Comparison of ENCODE assay signal across 10 mouse cellular contexts in genomic region chr5:66319827-66320404, GRCm38 (mm10).
A peak's percentile ranks its signal among the peaks of the same experiment; 100 is the strongest.
DNase-seq lines count a peak whose midpoint lies in the region; ATAC-seq and TF ChIP-seq lines count a peak whose summit lies in the region.
"Had no signal": no experiment of that assay in that cellular context is flagged by ENCODE, and none has a peak within 500 bp of the region (broad histone marks: within the 10 kb centered on the region; RNA-seq: fewer than 3 reads in every experiment).

No protein-coding gene starts in this region.

- H3K27ac ChIP-seq in embryonic facial prominence, embryonic 12.5 days: 0 out of 2 replicates have a peak overlapping the region, but pooled peaks have one; percentile 36
- no peak overlapping the region for H3K27ac ChIP-seq in embryonic facial prominence, embryonic 10.5 days (replicated peaks)
- H3K27ac ChIP-seq in kidney, postnatal 0 days: no peak overlapping the region
- H3K27ac ChIP-seq in kidney, embryonic 14.5 days (ENCODE audit: low read depth, low read length): no peak overlapping the region
- peak overlapping the region; percentile 24; the same call in 1 of the 2 replicates for H3K27ac ChIP-seq in forebrain, postnatal 0 days (ENCODE audit: low read depth, low read length)
- peak overlapping the region; percentile 79 for H3K27ac ChIP-seq in midbrain, embryonic 14.5 days (replicated peaks; ENCODE audit: low read depth, low read length)
- H3K27ac ChIP-seq: liver, embryonic 13.5 days; macrophage had no signal

- TF ChIP-seq CTCF in kidney, postnatal 0 days (IDR thresholded peaks at IDR 0.05; ENCODE audit: low read depth): no peak
- TF ChIP-seq CTCF in forebrain, postnatal 0 days (IDR thresholded peaks at IDR 0.05; ENCODE audit: low read depth): no peak

- H3K9me3 ChIP-seq in embryonic facial prominence, embryonic 12.5 days: no peaks in the 10 kb centered on the region
- no peaks in the 10 kb centered on the region for H3K9me3 ChIP-seq in embryonic facial prominence, embryonic 10.5 days
- H3K9me3 ChIP-seq in kidney, postnatal 0 days (replicated peaks; ENCODE audit: low read length): no peaks in the 10 kb centered on the region
- no peaks in the 10 kb centered on the region for H3K9me3 ChIP-seq in kidney, embryonic 14.5 days (ENCODE audit: control insufficient read depth, low read length)
- H3K9me3 ChIP-seq in forebrain, postnatal 0 days (ENCODE audit: low read length): no peaks in the 10 kb centered on the region
- no peaks in the 10 kb centered on the region for H3K9me3 ChIP-seq in midbrain, embryonic 14.5 days (ENCODE audit: control insufficient read depth, low read length)
- H3K9me3 ChIP-seq: liver, embryonic 13.5 days had no signal

- no peak overlapping the region for H3K4me3 ChIP-seq in embryonic facial prominence, embryonic 12.5 days
- H3K4me3 ChIP-seq in embryonic facial prominence, embryonic 10.5 days: no peak overlapping the region
- H3K4me3 ChIP-seq in kidney, postnatal 0 days (replicated peaks; ENCODE audit: low read depth, low read length): no peak overlapping the region
- no peak overlapping the region for H3K4me3 ChIP-seq in kidney, embryonic 14.5 days (ENCODE audit: low read length)
- H3K4me3 ChIP-seq in forebrain, postnatal 0 days (ENCODE audit: low read depth, low read length): no peak overlapping the region
- no peak overlapping the region for H3K4me3 ChIP-seq in midbrain, embryonic 14.5 days (replicated peaks; ENCODE audit: low read depth, low read length)
- H3K4me3 ChIP-seq: liver, embryonic 13.5 days had no signal

- H3K9ac ChIP-seq in embryonic facial prominence, embryonic 12.5 days: no peak overlapping the region
- no peak overlapping the region for H3K9ac ChIP-seq in kidney, postnatal 0 days (ENCODE audit: low read depth, low read length)
- no peak overlapping the region for H3K9ac ChIP-seq in kidney, embryonic 14.5 days (ENCODE audit: low read depth, low read length)
- no peak overlapping the region for H3K9ac ChIP-seq in forebrain, postnatal 0 days
- no peak overlapping the region for H3K9ac ChIP-seq in midbrain, embryonic 14.5 days (replicated peaks; ENCODE audit: low read length)
- H3K9ac ChIP-seq: liver, embryonic 13.5 days had no signal

- 36% methylated on average over 14 of the region's 14 CpGs for WGBS in embryonic facial prominence, embryonic 12.5 days
- 52% methylated on average over 14 of the region's 14 CpGs for whole genome bisulfite sequencing in embryonic facial prominence, embryonic 10.5 days
- 30% methylated on average over 14 of the region's 14 CpGs for WGBS in kidney, postnatal 0 days
- WGBS in kidney, embryonic 14.5 days: 38% methylated on average over 14 of the region's 14 CpGs
- 24% methylated on average over 14 of the region's 14 CpGs for WGBS in forebrain, postnatal 0 days
- 8% methylated on average over 14 of the region's 14 CpGs for WGBS in midbrain, embryonic 14.5 days

- H3K4me2 ChIP-seq in embryonic facial prominence, embryonic 12.5 days (replicated peaks): 0 out of 2 replicates have a peak overlapping the region, but pooled peaks have one; percentile 15
- H3K4me2 ChIP-seq in kidney, postnatal 0 days (ENCODE audit: low read length): 0 out of 2 replicates have a peak overlapping the region, but pooled peaks have one; percentile 4
- H3K4me2 ChIP-seq in kidney, embryonic 14.5 days (replicated peaks; ENCODE audit: low read depth, low read length): no peak overlapping the region
- H3K4me2 ChIP-seq in forebrain, postnatal 0 days (ENCODE audit: low read depth): 0 out of 2 replicates have a peak overlapping the region, but pooled peaks have one; percentile 13
- H3K4me2 ChIP-seq in midbrain, embryonic 14.5 days (ENCODE audit: low read length): peak overlapping the region; percentile 14; the same call in 1 of the 2 replicates
- H3K4me2 ChIP-seq: liver, embryonic 13.5 days had no signal

- no peaks in the 10 kb centered on the region for H3K36me3 ChIP-seq in embryonic facial prominence, embryonic 12.5 days
- H3K36me3 ChIP-seq in embryonic facial prominence, embryonic 10.5 days (replicated peaks): no peaks in the 10 kb centered on the region
- no peaks in the 10 kb centered on the region for H3K36me3 ChIP-seq in kidney, postnatal 0 days (ENCODE audit: insufficient read depth, low read length)
- H3K36me3 ChIP-seq in kidney, embryonic 14.5 days (ENCODE audit: control insufficient read depth, insufficient read depth, low read length): no peaks in the 10 kb centered on the region
- no peaks in the 10 kb centered on the region for H3K36me3 ChIP-seq in forebrain, postnatal 0 days (ENCODE audit: insufficient read depth)
- H3K36me3 ChIP-seq in midbrain, embryonic 14.5 days (ENCODE audit: control insufficient read depth, insufficient read depth, low read length): no peaks in the 10 kb centered on the region
- H3K36me3 ChIP-seq: liver, embryonic 13.5 days had no signal

- H3K27me3 ChIP-seq in embryonic facial prominence, embryonic 12.5 days: no peaks in the 10 kb centered on the region
- no peaks in the 10 kb centered on the region for H3K27me3 ChIP-seq in embryonic facial prominence, embryonic 10.5 days (replicated peaks; ENCODE audit: low read depth, poor library complexity, severe bottlenecking)
- no peaks in the 10 kb centered on the region for H3K27me3 ChIP-seq in kidney, postnatal 0 days (ENCODE audit: insufficient read depth, low read length)
- H3K27me3 ChIP-seq in kidney, embryonic 14.5 days (ENCODE audit: control insufficient read depth, insufficient read depth, low read length): no peaks in the 10 kb centered on the region
- no peaks in the 10 kb centered on the region for H3K27me3 ChIP-seq in forebrain, postnatal 0 days (ENCODE audit: insufficient read depth, low read length)
- no peaks in the 10 kb centered on the region for H3K27me3 ChIP-seq in midbrain, embryonic 14.5 days (ENCODE audit: control insufficient read depth, insufficient read depth, low read length)
- H3K27me3 ChIP-seq: liver, embryonic 13.5 days had no signal

- ATAC-seq in embryonic facial prominence, embryonic 12.5 days (ENCODE audit: insufficient number of reproducible peaks, insufficient read depth, low FRiP score, low TSS enrichment): no peak
- ATAC-seq in kidney, postnatal 0 days (replicated peaks; ENCODE audit: low FRiP score, low read depth): no peak
- ATAC-seq in kidney, embryonic 14.5 days (ENCODE audit: low FRiP score, low TSS enrichment): no peak
- ATAC-seq in forebrain, postnatal 0 days: peak; percentile 76
- no peak for ATAC-seq in midbrain, embryonic 14.5 days (ENCODE audit: low FRiP score, low TSS enrichment)
- no peak for ATAC-seq in CD4-positive, CD25-positive, alpha-beta regulatory T cell, adult 4 months

- H3K4me1 ChIP-seq in embryonic facial prominence, embryonic 12.5 days: peaks cover 7% of the 10 kb centered on the region; the same call in 1 of the 2 replicates
- H3K4me1 ChIP-seq in embryonic facial prominence, embryonic 10.5 days: peaks cover 10% of the 10 kb centered on the region
- 0 out of 2 replicates have a peak, but pooled peaks cover 3% of the 10 kb centered on the region for H3K4me1 ChIP-seq in kidney, postnatal 0 days (replicated peaks; ENCODE audit: insufficient read depth, low read length)
- 0 out of 2 replicates have a peak, but pooled peaks cover 11% of the 10 kb centered on the region for H3K4me1 ChIP-seq in kidney, embryonic 14.5 days (ENCODE audit: control insufficient read depth, insufficient read depth, low read length)
- no peaks in the 10 kb centered on the region; the same call in 1 of the 2 replicates for H3K4me1 ChIP-seq in forebrain, postnatal 0 days (ENCODE audit: insufficient read depth)
- peaks cover 15% of the 10 kb centered on the region for H3K4me1 ChIP-seq in midbrain, embryonic 14.5 days (ENCODE audit: control insufficient read depth, insufficient read depth, low read length)

- DNase-seq in embryonic facial prominence, embryonic 10.5 days (ENCODE audit: low spot score): no peak
- DNase-seq in kidney, postnatal 0 days (ENCODE audit: low spot score): peak; percentile 36
- peak; percentile 40 for DNase-seq in forebrain, postnatal 0 days
- DNase-seq in midbrain, embryonic 14.5 days: peak; percentile 53
- DNase-seq in frontal cortex, postnatal 10 days (ENCODE audit: low spot score in 2 of 2): no peak

Comparison
In these comparisons a context has a peak if more than half of its experiments do, and no peak if none do; other contexts are left out.
1. H3K27ac ChIP-seq: peak in embryonic facial prominence, embryonic 12.5 days (single experiment), forebrain, postnatal 0 days (single experiment) and midbrain, embryonic 14.5 days (single experiment); none in embryonic facial prominence, embryonic 10.5 days (single experiment), kidney, postnatal 0 days (single experiment) and kidney, embryonic 14.5 days (single experiment).
2. DNase-seq: peak in kidney, postnatal 0 days (single experiment), forebrain, postnatal 0 days (single experiment) and midbrain, embryonic 14.5 days (single experiment); none in embryonic facial prominence, embryonic 10.5 days (single experiment) and frontal cortex, postnatal 10 days (0 of 2).